ENCODE assay signal across 1 mouse cellular context in the genomic region with DNA sequence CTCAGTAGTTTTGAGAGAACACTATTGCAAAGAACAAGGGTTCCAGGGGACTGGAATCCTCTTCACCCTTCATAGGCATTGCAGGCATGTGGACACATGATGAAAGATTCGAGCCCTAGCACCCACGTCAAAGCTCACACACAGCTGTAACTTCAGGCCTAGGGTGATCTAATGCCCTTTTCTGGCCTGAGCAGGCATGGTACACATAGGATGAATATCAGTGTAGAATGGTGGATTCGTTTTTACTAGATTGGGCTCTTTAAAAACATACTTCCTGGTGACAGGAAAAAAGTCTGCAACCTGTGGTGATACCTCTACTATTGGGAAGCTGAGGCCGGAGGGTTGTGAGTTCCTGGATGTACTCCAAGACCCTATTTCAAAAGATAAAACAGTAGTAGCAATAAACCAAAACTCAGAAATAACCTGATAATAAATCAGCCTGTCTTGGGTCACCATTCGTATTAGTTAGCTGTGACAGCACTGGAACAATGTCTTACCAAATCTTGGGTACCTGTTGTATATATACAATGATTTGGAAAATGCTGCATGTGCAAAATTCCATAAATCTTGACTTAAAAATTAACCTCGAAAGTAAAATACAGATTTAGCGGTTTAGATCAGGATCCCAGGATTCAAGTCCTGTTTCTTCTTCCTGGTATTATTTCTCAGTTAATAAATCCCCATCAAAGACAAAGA.
A peak's percentile ranks its signal among the peaks of the same experiment; 100 is the strongest.
TF ChIP-seq lines count a peak whose summit lies in the region.

No protein-coding gene starts in this region.

TF ChIP-seq in MEL, 35 proteins besides CTCF, POLR2A, EP300 and RAD21:
- TF ChIP-seq ZKSCAN1 (IDR thresholded peaks at IDR 0.05; ENCODE audit: low read depth, low read length): no peak
- TF ChIP-seq HCFC1 (IDR thresholded peaks at IDR 0.05; ENCODE audit: low read depth, low read length): no peak
- no peak for TF ChIP-seq NRF1 (IDR thresholded peaks at IDR 0.05; ENCODE audit: insufficient read depth, low read depth, low read length, poor library complexity, severe bottlenecking)
- 0 out of 2 replicates have a peak, but pooled peaks have one; percentile 29 for TF ChIP-seq MYB (IDR thresholded peaks at IDR 0.05; ENCODE audit: low read depth, low read length)
- no peak for TF ChIP-seq BHLHE40 (IDR thresholded peaks at IDR 0.05; ENCODE audit: borderline replicate concordance, low read depth, low read length)
- TF ChIP-seq TAL1 (IDR thresholded peaks at IDR 0.05; ENCODE audit: low read length): no peak
- TF ChIP-seq POLR2AphosphoS2 (IDR thresholded peaks at IDR 0.05; ENCODE audit: low read length): peak; percentile 77
- no peak for TF ChIP-seq TBP (IDR thresholded peaks at IDR 0.05; ENCODE audit: low read depth, low read length)
- no peak for TF ChIP-seq KAT2A (conservative IDR thresholded peaks at IDR 0.05; ENCODE audit: low read depth, low read length)
- no peak for TF ChIP-seq JUND (IDR thresholded peaks at IDR 0.05; ENCODE audit: low read depth, low read length)
- no peak for TF ChIP-seq CHD2 (IDR thresholded peaks at IDR 0.05; ENCODE audit: low read length)
- TF ChIP-seq ZMIZ1 (IDR thresholded peaks at IDR 0.05; ENCODE audit: low read depth, low read length): no peak; the same call in none of the 2 replicates
- TF ChIP-seq USF2 (IDR thresholded peaks at IDR 0.05; ENCODE audit: borderline replicate concordance in 1 of 2, insufficient read depth in 1 of 2, low read depth in 1 of 2, low read length in 2 of 2): no peak
- TF ChIP-seq MYC (IDR thresholded peaks at IDR 0.05; ENCODE audit: low read depth, low read length): peak; percentile 10; the same call in 1 of the 2 replicates
- no peak; the same call in 1 of the 2 replicates for TF ChIP-seq MAX (IDR thresholded peaks at IDR 0.05; ENCODE audit: low read length)
- TF ChIP-seq ELF1 (IDR thresholded peaks at IDR 0.05; ENCODE audit: low read depth, low read length): no peak
- TF ChIP-seq MAFK (IDR thresholded peaks at IDR 0.05; ENCODE audit: borderline replicate concordance, low read depth, low read length): peak; percentile 66; the same call in 1 of the 2 replicates
- TF ChIP-seq MAZ (IDR thresholded peaks at IDR 0.05; ENCODE audit: low read depth, low read length): no peak
- no peak for TF ChIP-seq MEF2A (IDR thresholded peaks at IDR 0.05; ENCODE audit: extremely low read depth, insufficient replicate concordance, low read depth, low read length, poor library complexity, severe bottlenecking)
- TF ChIP-seq UBTF (IDR thresholded peaks at IDR 0.05; ENCODE audit: borderline replicate concordance, insufficient read depth, low read depth, low read length): no peak
- TF ChIP-seq TCF12 (IDR thresholded peaks at IDR 0.05; ENCODE audit: low read depth, low read length): no peak
- no peak for TF ChIP-seq POLR2AphosphoS5 (IDR thresholded peaks at IDR 0.05; ENCODE audit: borderline replicate concordance, low read depth, low read length)
- no peak; the same call in 1 of the 2 replicates for TF ChIP-seq SIN3A (IDR thresholded peaks at IDR 0.05; ENCODE audit: low read length)
- no peak for TF ChIP-seq SMC3 (IDR thresholded peaks at IDR 0.05; ENCODE audit: low read depth, low read length)
- peak; percentile 36 for TF ChIP-seq RCOR1 (IDR thresholded peaks at IDR 0.05; ENCODE audit: low read depth, low read length)
- no peak for TF ChIP-seq GABPA (IDR thresholded peaks at IDR 0.05; ENCODE audit: low read depth, low read length)
- no peak for TF ChIP-seq NELFE (IDR thresholded peaks at IDR 0.05; ENCODE audit: low read depth, low read length)
- TF ChIP-seq E2F4 (IDR thresholded peaks at IDR 0.05; ENCODE audit: borderline replicate concordance, low read depth, low read length): no peak
- no peak for TF ChIP-seq ZNF384 (IDR thresholded peaks at IDR 0.05; ENCODE audit: low read depth, low read length)
- no peak for TF ChIP-seq MXI1 (IDR thresholded peaks at IDR 0.05; ENCODE audit: low read depth, low read length)
- no peak for TF ChIP-seq ETS1 (IDR thresholded peaks at IDR 0.05; ENCODE audit: low read depth, low read length)
- TF ChIP-seq ZC3H11A (IDR thresholded peaks at IDR 0.05; ENCODE audit: low read depth, low read length): no peak
- TF ChIP-seq GATA1 (IDR thresholded peaks at IDR 0.05; ENCODE audit: low read depth, low read length): no peak
